Mouse (Mus musculus): ENCODE results near the gene Eef1g. TPM values are rescaled to one million over a fixed set of nuclear protein-coding genes. Genes with fewer than 3 reads are reported as not detected.

Gene Eef1g
- polyA plus RNA-seq, 1 experiment = 129 TPM

- no peak overlapping the region for H3K4me3 ChIP-seq (ENCODE audit: low read depth, low read length)
- TF ChIP-seq POLR2A (IDR thresholded peaks at IDR 0.05; ENCODE audit: low read depth, low read length) (no peak), CTCF (IDR thresholded peaks at IDR 0.05; ENCODE audit: extremely low read depth, insufficient read length, insufficient replicate concordance, low read depth, low read length) (no peak)
- H3K36me3 ChIP-seq (ENCODE audit: control insufficient read depth, insufficient read depth, low read length) = no peaks in the 10 kb centered on the region
- 75% methylated on average over 4 of the region's 4 CpGs for WGBS
- no peak overlapping the region for H3K27ac ChIP-seq (ENCODE audit: insufficient read depth, low read depth, low read length)
- peaks cover 6% of the 10 kb centered on the region; the same call in 1 of the 2 replicates for H3K4me1 ChIP-seq (ENCODE audit: control insufficient read depth, insufficient read depth, insufficient read length, low read length)
- no peaks in the 10 kb centered on the region for H3K27me3 ChIP-seq (ENCODE audit: control insufficient read depth, insufficient read depth, low read length)
These were observed 59.8 kb downstream of the Eef1g start for GRCm38 (mm10) chr19:9026634-9027033.

GRCm38 (mm10) chr19:9027795-9028194, 61.0 kb downstream of the Eef1g start:
- Histone ChIP-seq H3K27ac (ENCODE audit: insufficient read depth, low read depth, low read length) (no peak overlapping the region), H3K27me3 (ENCODE audit: control insufficient read depth, insufficient read depth, low read length) (no peaks in the 10 kb centered on the region)
- 73% methylated on average over 5 of the region's 5 CpGs for WGBS

More at GRCm38 (mm10) chr19:9027795-9028194, 61.0 kb downstream of the Eef1g start:
- Histone ChIP-seq H3K36me3 (ENCODE audit: control insufficient read depth, insufficient read depth, low read length) (no peaks in the 10 kb centered on the region), H3K4me3 (ENCODE audit: low read depth, low read length) (no peak overlapping the region), H3K4me1 (ENCODE audit: control insufficient read depth, insufficient read depth, insufficient read length, low read length) (peaks cover 6% of the 10 kb centered on the region; the same call in 1 of the 2 replicates)
- no peak for TF ChIP-seq POLR2A (IDR thresholded peaks at IDR 0.05; ENCODE audit: low read depth, low read length)
- no peak for TF ChIP-seq CTCF (IDR thresholded peaks at IDR 0.05; ENCODE audit: extremely low read depth, insufficient read length, insufficient replicate concordance, low read depth, low read length)

Other genes with a start within 250 kb of the Eef1g start
- gene Slc3a2, start 243.7 kb upstream of the Eef1g start, polyA plus RNA-seq (2012; rRNA removed) = 132 and 391 TPM in 2 replicates
- 12.1 and 17.5 TPM in 2 replicates for gene Wdr74, start 231.2 kb upstream of the Eef1g start, polyA plus RNA-seq (2012; rRNA removed)
- gene 1700092M07Rik, start 226.3 kb upstream of the Eef1g start, polyA plus RNA-seq (2012; rRNA removed) = not detected in 2 replicates
- 31.7 and 65.9 TPM in 2 replicates for gene Stx5a, start 225.6 kb upstream of the Eef1g start, polyA plus RNA-seq (2012; rRNA removed)
- 13.3 and 25.4 TPM in 2 replicates for gene Nxf1, start 210.0 kb upstream of the Eef1g start, polyA plus RNA-seq (2012; rRNA removed)
- 117 and 142 TPM in 2 replicates for gene Tmem223, start 196.0 kb upstream of the Eef1g start, polyA plus RNA-seq (2012; rRNA removed)
- gene Tmem179b, start 192.6 kb upstream of the Eef1g start, polyA plus RNA-seq (2012; rRNA removed) = 59.9 and 96.2 TPM in 2 replicates
- 4.5 and 8.1 TPM in 2 replicates for gene Taf6l, start 180.6 kb upstream of the Eef1g start, polyA plus RNA-seq (2012; rRNA removed)
- 7.7 and 13.5 TPM in 2 replicates for gene Polr2g, start 168.5 kb upstream of the Eef1g start, polyA plus RNA-seq (2012; rRNA removed)
- gene Zbtb3, start 164.5 kb upstream of the Eef1g start, polyA plus RNA-seq (2012; rRNA removed) = 0.60 and 0.86 TPM in 2 replicates
- 5.7 and 8.9 TPM in 2 replicates for gene Ttc9c, start 147.7 kb upstream of the Eef1g start, polyA plus RNA-seq (2012; rRNA removed)
- 9.2 and 20.9 TPM in 2 replicates for gene Hnrnpul2, start 147.0 kb upstream of the Eef1g start, polyA plus RNA-seq (2012; rRNA removed)
- gene AC129217.1, start 137.3 kb upstream of the Eef1g start, polyA plus RNA-seq (2012; rRNA removed) = 4.6 TPM in 1 of 2 replicates, not detected in the other
- 54.3 and 82.6 TPM in 2 replicates for gene Bscl2, start 129.6 kb upstream of the Eef1g start, polyA plus RNA-seq (2012; rRNA removed)
- 0.33 and 0.63 TPM in 2 replicates for gene Gng3, start 127.8 kb upstream of the Eef1g start, polyA plus RNA-seq (2012; rRNA removed)
- gene Lrrn4cl, start 116.3 kb upstream of the Eef1g start, polyA plus RNA-seq (2012; rRNA removed) = 0.11 and 0.17 TPM in 2 replicates
- 34.7 and 95.9 TPM in 2 replicates for gene Ubxn1, start 95.5 kb upstream of the Eef1g start, polyA plus RNA-seq (2012; rRNA removed)
- 14.0 and 19.2 TPM in 2 replicates for gene Uqcc3, start 86.1 kb upstream of the Eef1g start, polyA plus RNA-seq (2012; rRNA removed)
- 0.22 and 0.55 TPM in 2 replicates for gene Lbhd1, start 83.3 kb upstream of the Eef1g start, polyA plus RNA-seq (2012; rRNA removed)
- gene Gm49403, start 83.1 kb upstream of the Eef1g start, polyA plus RNA-seq (2012; rRNA removed) = not detected in 2 replicates
- gene 1810009A15Rik, start 78.2 kb upstream of the Eef1g start, polyA plus RNA-seq (2012; rRNA removed) = 9.5 and 11.4 TPM in 2 replicates
- not detected in 2 replicates for gene Gm49416, start 78.1 kb upstream of the Eef1g start, polyA plus RNA-seq (2012; rRNA removed)
- gene Ints5, start 74.0 kb upstream of the Eef1g start, polyA plus RNA-seq (2012; rRNA removed) = 13.2 and 19.5 TPM in 2 replicates
- 45.7 and 74.1 TPM in 2 replicates for gene Ganab, start 69.0 kb upstream of the Eef1g start, polyA plus RNA-seq (2012; rRNA removed)
- 40.1 and 69.5 TPM in 2 replicates for gene B3gat3, start 46.7 kb upstream of the Eef1g start, polyA plus RNA-seq (2012; rRNA removed)
- 7.2 and 15.1 TPM in 2 replicates for gene Rom1, start 37.7 kb upstream of the Eef1g start, polyA plus RNA-seq (2012; rRNA removed)
- gene Eml3, start 37.5 kb upstream of the Eef1g start, polyA plus RNA-seq (2012; rRNA removed) = 18.4 and 32.2 TPM in 2 replicates
- gene Mta2, start 25.2 kb upstream of the Eef1g start, polyA plus RNA-seq (2012; rRNA removed) = 15.0 and 21.7 TPM in 2 replicates
- 5.6 and 13.2 TPM in 2 replicates for gene Tut1, start 13.2 kb upstream of the Eef1g start, polyA plus RNA-seq (2012; rRNA removed)
- 5.1 and 14.7 TPM in 2 replicates for gene Ahnak, start 22.2 kb downstream of the Eef1g start, polyA plus RNA-seq (2012; rRNA removed)
- gene Scgb1a1, start 120.9 kb downstream of the Eef1g start, polyA plus RNA-seq (2012; rRNA removed) = 0.30 and 3.7 TPM in 2 replicates
- gene Asrgl1, start 168.6 kb downstream of the Eef1g start, polyA plus RNA-seq (2012; rRNA removed) = 0.37 and 0.41 TPM in 2 replicates